ENCODE assay signal across 8 mouse cellular contexts in the genomic region with DNA sequence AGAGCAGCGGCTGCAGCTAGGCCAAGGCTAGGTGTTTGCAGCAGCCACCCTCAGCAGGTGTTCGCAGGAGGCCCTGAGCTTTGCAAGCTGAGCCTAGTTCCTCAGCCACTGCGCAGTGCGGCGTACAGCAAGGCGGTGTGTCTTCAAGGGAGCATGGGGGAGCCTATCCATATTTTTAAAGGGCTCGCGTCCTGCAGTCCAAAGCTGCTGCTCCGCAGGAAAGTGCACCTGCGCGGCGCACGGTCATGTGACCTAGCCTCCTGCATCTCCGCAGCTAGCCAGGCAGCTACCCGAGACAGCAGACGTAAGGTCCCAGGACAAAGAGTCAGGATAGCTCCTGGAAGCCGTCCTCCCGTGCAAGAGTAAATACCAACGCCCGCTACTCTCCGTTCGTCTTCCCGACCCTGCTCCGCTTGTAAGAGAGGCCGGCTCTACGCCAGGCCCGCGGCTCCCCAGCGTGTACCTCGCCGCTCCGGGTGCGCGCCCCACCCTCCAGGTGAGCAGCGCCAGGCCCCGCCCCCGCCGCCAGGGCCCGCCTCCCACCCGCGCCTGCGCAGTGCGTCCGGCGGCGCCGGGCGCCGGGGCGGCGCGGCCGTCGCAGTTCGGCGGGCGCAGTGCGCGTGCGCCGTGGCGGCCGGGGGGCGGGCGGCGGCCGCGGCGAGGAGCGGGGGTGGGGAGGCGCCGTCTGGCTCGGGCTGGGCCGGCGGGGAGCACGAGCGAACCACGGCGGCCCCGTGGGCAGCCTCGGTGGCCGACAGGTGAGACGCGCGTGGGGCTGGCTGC. TPM values are rescaled to one million over a fixed set of nuclear protein-coding genes. Genes with fewer than 3 reads are reported as not detected.
A peak's percentile ranks its signal among the peaks of the same experiment; 100 is the strongest.
DNase-seq lines count a peak whose midpoint lies in the region; ATAC-seq and TF ChIP-seq lines count a peak whose summit lies in the region.

Spin1 (plus strand) TSS at position 648 of the 783 bp plus-strand sequence.

- ATAC-seq in hindbrain, postnatal 0 days = peak; percentile 91

- peaks cover 12% of the 10 kb centered on the region for H3K4me1 ChIP-seq in hindbrain, postnatal 0 days (ENCODE audit: insufficient read depth, low read length)

- H3K4me3 ChIP-seq in hindbrain, postnatal 0 days (ENCODE audit: low read length) = peak within 1 kb of the TSS; percentile 92
- peak within 1 kb of the TSS; percentile 84 for H3K4me3 ChIP-seq in left cerebral cortex, adult 2 months
- H3K4me3 ChIP-seq in macrophage (ENCODE audit: inconsistent target) = peak within 1 kb of the TSS; percentile 76

- no peaks in the 10 kb centered on the region for H3K36me3 ChIP-seq in hindbrain, postnatal 0 days (ENCODE audit: insufficient read depth, low read length)
- H3K36me3 ChIP-seq in macrophage (ENCODE audit: inconsistent target) = no peaks in the 10 kb centered on the region

- peak; percentile 58 for DNase-seq in WW6 (ENCODE audit: low read depth, low spot score)
- DNase-seq in cerebellum, postnatal 4 days (ENCODE audit: low spot score in 2 of 2) = peak; percentile 65 to 87
- peak; percentile 70 to 73 for DNase-seq in gastrocnemius, adult 8-10 months (ENCODE audit: low spot score in 2 of 2)
- peak; percentile 94 for DNase-seq in hindbrain, postnatal 0 days (ENCODE audit: low spot score)
- peak; percentile 88 to 89 for DNase-seq in left cerebral cortex, adult 2 months (ENCODE audit: extremely low spot score in 1 of 2, low spot score in 2 of 2)
- DNase-seq in retina, postnatal 7 days (ENCODE audit: low read depth, low spot score) = peak; percentile 77
- peak; percentile 76 to 88 for DNase-seq in urinary bladder, adult 18-20 months (ENCODE audit: low spot score in 2 of 2)

- peak within 1 kb of the TSS; percentile 99 for H3K9ac ChIP-seq in hindbrain, postnatal 0 days (replicated peaks; ENCODE audit: low read length)

- no peak for TF ChIP-seq CTCF in hindbrain, postnatal 0 days (IDR thresholded peaks at IDR 0.05; ENCODE audit: low read depth)
- TF ChIP-seq CTCF in left cerebral cortex, adult 2 months (IDR thresholded peaks at IDR 0.05) = no peak

- intact Hi-C loops in left cerebral cortex, adult 2 months (cut with DNase I) = loop anchor here (5.0 to 10.0 kb wide), 3 partner anchors 153 to 544 kb away; partner anchors contain the start of gene Cks2

- H3K27me3 ChIP-seq in hindbrain, postnatal 0 days (ENCODE audit: insufficient read depth, low read length) = no peaks in the 10 kb centered on the region

- H3K79me2 ChIP-seq in macrophage (ENCODE audit: inconsistent target) = peaks cover 42% of the 10 kb centered on the region

- peak within 1 kb of the TSS; percentile 94 for H3K4me2 ChIP-seq in hindbrain, postnatal 0 days (ENCODE audit: low read depth, low read length)

- no peaks in the 10 kb centered on the region for H3K9me3 ChIP-seq in hindbrain, postnatal 0 days (ENCODE audit: low read length)

- WGBS in hindbrain, postnatal 0 days = under 1% methylated on average over 61 of the region's 85 CpGs
- WGBS in macrophage (ENCODE audit: missing documents) = under 1% methylated on average over 54 of the region's 85 CpGs

- peak within 1 kb of the TSS; percentile 98 for H3K27ac ChIP-seq in hindbrain, postnatal 0 days
- peak within 1 kb of the TSS; percentile 95 for H3K27ac ChIP-seq in left cerebral cortex, adult 2 months
- 0 out of 2 replicates have a peak within 1 kb of the TSS, but pooled peaks have one; percentile 21 for H3K27ac ChIP-seq in macrophage

RNA-seq across cellular contexts. Expression of gene Spin1, which starts in this region (rescaled TPM):
- 10 to 100 TPM; 16.9 to 19.0 (median 18.3) TPM for total RNA-seq in gastrocnemius, adult 8-10 months (2022)
- total RNA-seq in hindbrain, postnatal 0 days (2014; rRNA removed) = 174 and 188 TPM in 2 replicates
- 127 and 131 TPM in 2 replicates for polyA plus RNA-seq in hindbrain, postnatal 0 days (2015; fragmentation: Nextera tagmentation; extraction: Ambion mirVana)
- 100 to 1,000 TPM; 163 to 175 TPM for total RNA-seq in left cerebral cortex, adult 2 months (2021)
- total RNA-seq in macrophage (2018; cell fraction: chromatin; rRNA removed) = 10 to 100 TPM in 10 of 26 experiments, 1 to 10 TPM in 16; 3.9 to 17.5 (median 9.3) TPM
- total RNA-seq in macrophage (2018; cell fraction: cytosol; rRNA removed) = 10 to 100 TPM; 15.5 to 34.1 (median 21.4) TPM
- 10 to 100 TPM in 24 of 26 experiments, 1 to 10 TPM in 2; 8.1 to 28.9 (median 16.4) TPM for total RNA-seq in macrophage (2018; cell fraction: nucleus; rRNA removed)
- polyA plus RNA-seq in macrophage (2018) = 14.8 to 22.0 TPM (median 17.2 TPM) in 3 replicates

Comparison
In these comparisons a context has a peak if more than half of its experiments do, and no peak if none do; other contexts are left out.
1. Peak in every context shown above with its lines: DNase-seq, ATAC-seq, H3K4me3 ChIP-seq and H3K27ac ChIP-seq.
2. H3K27ac ChIP-seq: peak in every context shown above with its lines; median percentile 98 in hindbrain, postnatal 0 days; 95 in left cerebral cortex, adult 2 months; 21 in macrophage.